Mouse (Mus musculus) lung, postnatal 36 days (tissue): Measurements from ENCODE around the gene Mrtfb.
"Not testable (repeated sequence)": the region's sequence is repeated elsewhere in the genome, so short reads cannot be mapped to it uniquely, and the experiment has no call there.

Source experiments
- DNase-seq: peaks from one replicate; pipeline ENCODE4 v3.0.0; 2022; ENCODE audit warnings: mixed read lengths

Mrtfb gene

DNA sequence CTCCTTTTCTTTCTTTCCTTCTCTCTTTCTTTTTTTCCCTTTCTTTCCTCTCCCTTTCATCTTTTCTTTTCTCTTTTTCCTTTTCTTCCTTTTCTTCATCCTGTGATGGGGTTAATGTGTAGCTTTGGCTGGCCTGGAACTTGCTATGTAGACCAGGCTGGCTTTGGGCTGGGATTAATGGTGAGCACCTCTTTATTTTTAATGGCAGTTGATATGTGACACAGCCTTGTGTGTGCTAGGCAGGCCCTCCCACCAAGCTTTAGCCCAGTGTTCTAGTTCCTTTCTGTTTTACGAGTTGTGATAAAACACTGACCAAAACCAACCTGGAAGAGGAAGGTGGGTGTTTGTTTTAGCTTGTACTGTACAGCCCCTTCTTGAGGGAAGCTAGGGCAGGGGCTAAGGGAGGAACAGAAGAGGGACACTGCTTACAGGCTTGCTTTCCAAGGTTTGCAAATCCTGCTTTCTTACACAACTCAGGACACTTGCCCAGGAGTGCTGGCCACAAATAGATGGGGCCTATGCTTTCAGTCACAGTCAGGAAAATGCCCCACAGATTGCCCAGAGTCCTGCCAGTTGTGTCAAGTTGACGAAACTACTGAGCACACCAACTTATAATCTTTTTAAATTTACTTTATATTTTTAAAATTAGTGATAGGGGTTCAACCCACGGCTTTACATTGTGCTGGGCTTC, 20.6 kb downstream of the Mrtfb start:
- no peak for DNase-seq

DNA sequence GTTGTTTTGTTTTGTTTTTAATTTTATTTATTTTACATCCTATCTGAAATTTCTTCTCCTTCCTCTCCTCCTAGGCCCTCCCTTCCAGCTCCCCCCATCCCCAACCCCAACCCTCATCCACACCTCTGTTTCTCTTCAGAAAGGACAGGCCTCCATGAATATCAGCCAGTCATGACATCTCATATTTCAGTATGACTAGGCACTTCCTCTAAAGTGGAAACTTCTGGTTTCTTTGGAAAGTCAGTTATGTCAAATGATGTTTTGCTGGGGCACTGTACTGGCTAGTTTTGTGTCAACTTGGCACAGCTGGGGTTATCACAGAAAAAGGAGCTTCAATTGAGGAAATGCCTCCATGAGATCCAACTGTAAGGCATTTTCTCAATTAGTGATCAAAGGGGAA, 30.1 kb downstream of the Mrtfb start:
- not testable (repeated sequence) for DNase-seq

DNA sequence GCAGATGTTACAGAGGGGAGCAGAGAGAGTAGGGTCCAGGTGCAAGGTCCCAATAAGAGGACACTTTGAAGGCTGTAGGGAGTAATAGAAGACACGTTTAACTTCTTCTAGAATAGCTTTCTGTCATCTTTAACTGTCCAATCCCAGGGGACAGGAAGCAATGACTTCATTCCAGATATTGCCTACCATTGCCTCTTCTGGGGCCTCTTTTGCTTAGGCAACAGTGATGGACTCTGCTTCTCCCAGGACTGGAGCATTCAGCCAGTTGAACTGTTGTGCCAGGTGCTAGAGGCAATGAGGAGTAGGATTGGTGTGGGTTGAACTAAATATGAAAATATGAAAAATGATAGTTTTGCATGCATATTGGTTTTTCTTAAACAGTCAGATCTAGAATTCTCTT, 41.6 kb downstream of the Mrtfb start:
- DNase-seq: no peak

DNA sequence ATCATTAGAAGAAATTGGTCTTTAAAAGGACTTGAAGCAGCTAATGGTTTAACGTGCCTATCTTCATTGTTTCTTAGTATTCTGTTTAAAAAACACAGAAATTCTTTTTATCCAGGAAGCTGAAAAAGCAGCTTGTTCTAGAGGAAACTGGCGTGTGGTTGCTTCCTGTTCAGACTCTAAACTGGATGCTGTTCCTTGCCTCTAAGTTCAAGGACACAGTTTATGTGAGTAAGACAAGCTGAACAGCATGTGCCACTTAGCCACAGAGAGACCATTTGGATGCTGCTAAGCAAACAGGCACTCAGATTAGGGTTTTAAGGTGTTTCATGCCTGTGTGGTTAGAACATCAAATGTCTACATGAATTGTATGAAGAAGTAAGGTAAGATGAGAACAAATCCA, 42.7 kb downstream of the Mrtfb start:
- peak; percentile 32 for DNase-seq

DNA sequence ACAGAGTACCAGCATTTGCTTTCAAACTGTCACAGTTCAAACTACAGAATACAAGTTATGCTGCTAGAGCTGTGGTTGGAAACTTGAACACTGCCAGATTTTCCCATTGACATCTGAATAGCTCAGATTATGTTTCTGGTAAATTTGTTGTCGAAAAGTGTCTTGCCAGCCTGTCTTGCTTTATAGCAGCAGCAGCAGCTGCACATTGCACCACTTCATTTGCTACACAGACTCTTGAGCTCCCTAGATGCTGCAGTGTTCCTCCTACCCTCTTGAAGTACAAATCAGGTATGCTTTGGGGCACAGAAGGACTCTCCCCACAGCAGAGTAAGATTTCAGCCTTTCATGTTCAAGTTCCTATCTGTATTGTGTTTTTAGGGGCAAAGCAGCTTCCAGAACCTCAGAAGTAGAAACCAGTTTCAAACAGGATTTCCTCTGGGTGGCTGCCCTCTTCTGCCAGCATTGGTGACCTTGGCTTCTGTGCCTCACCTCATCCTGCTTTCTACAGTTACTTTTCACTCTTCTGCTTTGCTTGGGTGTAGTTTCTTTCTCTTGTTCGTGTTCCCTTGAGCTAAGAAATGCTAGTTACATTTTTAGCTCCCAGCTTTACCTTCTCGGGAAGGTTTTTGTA, 49.9 kb downstream of the Mrtfb start:
- no peak for DNase-seq

DNA sequence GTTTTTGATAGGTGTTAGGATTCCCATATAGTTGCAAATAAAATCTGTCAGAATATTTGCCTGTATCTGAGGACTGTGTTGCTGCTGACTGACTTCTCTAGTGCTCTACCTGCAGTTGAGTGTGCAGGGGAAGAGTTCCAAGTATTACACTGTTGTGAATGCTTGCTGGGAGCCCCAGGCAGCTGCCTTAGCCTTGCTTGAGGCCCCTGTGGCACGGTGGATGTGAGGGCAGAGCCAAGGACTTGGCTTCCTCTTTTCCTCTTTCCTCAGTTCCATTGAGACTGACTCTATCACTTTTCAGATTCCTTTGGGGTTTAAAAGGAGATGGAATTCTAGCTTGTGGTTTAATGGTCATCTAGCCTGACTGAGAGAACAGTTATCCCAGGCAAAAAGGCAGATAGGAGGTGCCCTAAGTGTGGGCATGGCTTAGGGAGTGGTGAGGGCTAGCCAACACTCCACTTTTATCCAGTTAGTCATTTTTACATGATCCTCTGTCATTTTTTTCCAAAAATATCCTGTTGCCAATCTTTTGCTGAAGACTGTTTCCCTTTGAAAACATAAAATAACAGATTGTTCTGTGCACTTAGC, 53.9 kb downstream of the Mrtfb start:
- DNase-seq: no peak

DNA sequence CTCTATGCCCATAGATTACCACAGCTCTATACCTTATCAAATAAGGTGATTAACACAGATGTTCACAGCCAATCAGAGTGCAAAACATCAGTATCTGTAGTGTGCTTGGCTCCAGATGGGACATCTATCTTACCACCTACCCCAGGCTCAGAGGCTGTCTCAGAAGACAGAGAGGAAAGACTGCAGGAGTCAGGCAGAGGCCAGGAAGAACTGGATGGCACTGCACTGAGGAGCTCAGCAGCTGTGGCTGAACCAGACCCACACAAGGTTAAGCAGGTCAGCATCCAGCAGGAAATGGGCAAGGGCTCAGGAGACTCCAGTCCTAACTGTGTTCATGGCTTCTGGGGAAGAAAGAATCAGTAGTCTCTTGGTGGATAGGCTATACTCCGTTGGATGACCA, 55.1 kb downstream of the Mrtfb start:
- no peak for DNase-seq

DNA sequence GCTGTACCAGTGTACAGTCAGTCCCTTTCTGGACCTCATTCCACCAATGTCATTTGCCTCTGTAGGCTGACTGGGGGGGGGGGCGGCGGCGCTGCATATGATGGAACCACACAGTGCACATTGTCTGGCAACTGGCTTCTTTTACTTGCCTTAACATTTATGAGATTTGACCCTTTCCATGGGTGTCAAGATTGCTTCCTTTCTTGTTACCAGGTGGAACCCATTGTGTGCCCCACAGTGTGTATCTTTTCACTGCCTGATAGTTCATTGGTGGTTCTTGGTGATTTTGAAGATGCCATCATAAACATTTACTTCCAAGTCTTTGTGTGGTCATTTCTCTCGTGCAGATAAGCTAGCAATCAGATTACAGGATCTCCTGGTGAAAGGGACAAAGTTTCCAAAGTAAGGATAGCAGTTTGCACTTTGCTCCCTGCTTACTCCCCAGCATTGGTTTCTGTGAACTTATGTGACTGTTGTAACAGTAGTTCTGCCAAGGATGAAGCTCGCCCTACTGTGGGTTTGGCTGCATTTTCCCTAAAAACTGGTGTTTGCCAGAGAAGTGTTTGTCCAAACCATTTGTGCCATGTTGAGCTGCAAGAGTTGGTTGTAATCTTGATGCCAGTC, 56.9 kb downstream of the Mrtfb start:
- no peak for DNase-seq

DNA sequence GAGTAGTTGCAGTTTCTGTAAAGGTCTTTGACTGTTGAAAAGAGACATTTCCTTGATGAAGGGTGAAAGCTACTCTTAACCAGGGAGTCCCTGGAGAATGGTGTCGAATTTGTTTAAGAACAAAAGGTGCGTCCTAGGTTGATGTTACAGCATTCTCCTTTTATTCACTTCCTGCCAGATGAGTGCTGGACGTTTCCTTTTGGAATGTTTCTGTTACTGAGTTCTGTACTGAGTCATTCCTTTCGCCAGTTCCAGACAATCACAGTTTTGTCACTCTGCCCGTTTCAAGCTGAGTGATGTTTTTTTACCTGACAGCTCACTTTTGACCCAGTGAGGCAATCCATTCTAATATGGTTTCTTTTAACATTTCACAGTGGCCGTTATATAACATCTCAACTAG, 67.5 kb downstream of the Mrtfb start:
- DNase-seq: peak; percentile 50

DNA sequence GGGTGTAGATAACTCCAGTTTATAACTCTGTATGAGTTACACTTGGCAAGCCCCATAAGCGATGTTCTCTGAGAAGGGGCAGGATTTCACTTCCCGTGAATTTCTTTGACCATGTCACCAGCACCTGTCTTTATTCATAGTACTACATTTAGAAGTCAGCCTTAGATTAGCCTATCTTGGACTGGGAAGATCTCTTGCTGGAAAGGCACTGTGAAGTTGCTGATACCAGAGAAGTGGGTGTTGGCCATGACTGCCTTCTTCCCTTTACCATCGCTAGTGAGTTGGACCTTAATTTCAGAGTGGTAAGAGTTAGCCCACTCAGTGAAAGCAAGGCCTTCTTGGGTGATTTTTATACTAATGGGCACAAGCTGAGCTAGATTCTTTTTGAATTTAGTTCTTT, 70.3 kb downstream of the Mrtfb start:
- no peak for DNase-seq

DNA sequence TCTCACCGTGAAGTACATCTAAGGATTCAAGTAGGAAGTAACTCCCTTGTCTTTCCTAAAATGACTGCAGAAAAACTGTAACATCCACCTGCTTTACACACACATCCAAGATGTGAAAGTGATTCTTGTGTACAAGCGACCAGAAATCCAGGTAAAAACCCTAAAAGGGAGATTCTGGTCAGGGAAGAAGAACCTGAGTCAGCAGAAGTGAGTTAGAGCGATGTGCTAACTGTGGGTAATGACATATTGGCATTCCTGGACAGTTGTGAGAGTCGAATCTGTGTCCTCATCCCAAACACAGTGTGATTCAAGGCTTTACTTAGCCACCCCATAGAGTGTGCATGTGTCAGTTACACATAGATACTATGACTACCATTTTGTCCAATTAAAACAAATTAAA, 72.4 kb downstream of the Mrtfb start:
- no peak for DNase-seq

DNA sequence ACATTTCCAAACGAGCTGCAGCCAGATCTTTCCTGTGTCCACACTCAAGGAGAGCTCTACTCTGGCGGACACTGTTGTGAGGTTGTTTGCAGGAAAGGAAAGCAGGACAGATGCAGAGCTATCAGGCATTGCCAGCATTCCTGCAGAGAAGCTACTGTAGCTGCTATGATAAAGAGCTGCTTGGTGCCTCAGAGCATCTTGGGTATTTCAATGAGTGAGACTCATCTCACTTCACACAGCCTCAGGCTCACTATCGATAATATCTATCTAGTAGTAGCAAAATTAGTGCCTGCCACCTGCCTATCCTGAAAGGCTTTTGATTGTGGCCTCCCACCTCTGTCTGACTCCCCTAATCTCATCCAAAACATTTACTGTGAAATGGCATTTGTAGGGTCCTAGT, 73.4 kb downstream of the Mrtfb start:
- no peak for DNase-seq

DNA sequence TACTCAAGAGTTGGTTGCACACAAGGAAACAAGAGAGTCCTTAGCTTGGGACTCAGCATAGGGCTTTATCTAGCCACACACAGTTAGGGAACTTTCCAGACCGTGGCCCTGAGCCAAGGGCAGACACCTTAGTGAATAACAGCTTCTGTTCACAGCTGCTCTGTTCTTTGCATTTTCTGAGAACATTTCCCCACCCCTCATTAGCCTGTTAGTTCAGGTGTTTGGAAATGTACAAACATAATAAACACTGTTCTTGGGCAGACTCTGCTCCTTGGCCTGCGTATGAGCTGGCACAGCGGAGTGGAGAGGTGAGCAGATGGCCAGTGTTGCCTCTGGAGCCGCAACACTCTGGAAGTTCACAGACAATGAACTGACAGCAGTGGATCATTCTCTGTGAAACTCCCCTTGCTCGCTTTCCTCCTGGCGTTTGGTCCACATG, 74.0 kb downstream of the Mrtfb start:
- DNase-seq: peak; percentile 74

DNA sequence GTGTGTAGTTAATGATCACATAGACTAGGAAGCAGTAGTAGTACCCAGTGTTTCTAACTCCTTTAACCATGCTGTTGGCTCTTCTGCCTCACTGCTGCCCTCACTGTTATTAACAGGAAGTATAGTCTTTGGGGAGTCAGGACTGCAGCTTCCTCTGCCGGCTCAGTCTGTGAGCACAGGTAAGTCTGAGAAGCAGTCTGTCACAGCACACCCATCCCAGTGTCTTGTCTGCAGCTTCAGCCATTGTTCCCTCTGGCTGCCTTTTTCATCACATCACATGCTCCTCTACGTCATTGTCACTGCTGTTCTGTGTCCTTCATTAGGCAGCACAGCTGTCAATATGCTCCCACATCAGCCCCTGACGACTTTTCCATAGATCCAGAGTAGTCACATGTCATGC, 75.6 kb downstream of the Mrtfb start:
- DNase-seq: no peak

DNA sequence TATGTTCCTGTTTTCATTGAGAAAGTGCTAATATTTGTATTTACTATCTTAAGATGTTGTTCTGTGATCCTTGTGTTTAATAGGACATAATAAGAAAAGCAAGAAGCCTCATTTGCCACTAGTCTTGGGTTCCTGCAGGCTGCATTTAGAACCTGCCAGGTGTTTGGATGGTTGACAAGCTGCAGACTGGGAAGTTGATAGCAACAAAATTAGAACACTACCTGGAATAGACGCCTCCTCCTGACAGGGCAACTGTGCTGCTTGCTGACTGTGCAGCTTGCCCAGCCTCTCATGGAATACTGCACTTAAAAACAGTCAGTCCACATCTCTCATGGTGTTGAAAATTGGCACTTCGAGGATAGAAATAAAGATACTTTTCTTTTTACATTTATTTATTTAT, 76.3 kb downstream of the Mrtfb start:
- no peak for DNase-seq

DNA sequence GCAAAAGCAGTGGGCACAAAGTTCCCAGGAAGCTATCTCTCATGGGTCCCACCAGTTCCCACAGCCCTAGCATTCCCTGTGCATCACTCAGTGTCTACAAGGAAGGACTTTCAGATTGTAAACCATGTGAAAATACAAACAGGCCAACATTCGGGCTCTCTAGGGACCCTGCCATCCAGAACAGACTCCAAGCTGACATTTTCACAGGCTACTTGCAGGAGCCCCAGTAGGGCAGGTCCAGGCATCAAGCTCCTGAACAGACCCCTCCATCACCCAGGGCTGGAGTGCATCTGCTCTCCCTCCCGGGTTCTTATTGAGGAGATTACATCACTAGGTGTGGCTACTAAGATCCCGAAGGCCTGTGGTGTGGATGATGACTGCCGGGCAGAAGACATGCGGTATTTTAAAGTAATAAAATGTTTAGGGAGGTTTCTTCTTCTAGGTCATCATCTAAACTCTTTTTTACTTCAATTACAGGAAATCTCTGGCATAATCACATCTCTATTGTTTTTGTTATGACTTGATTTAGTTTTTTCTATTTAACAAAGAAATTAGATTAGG, 77.6 kb downstream of the Mrtfb start:
- no peak for DNase-seq

DNA sequence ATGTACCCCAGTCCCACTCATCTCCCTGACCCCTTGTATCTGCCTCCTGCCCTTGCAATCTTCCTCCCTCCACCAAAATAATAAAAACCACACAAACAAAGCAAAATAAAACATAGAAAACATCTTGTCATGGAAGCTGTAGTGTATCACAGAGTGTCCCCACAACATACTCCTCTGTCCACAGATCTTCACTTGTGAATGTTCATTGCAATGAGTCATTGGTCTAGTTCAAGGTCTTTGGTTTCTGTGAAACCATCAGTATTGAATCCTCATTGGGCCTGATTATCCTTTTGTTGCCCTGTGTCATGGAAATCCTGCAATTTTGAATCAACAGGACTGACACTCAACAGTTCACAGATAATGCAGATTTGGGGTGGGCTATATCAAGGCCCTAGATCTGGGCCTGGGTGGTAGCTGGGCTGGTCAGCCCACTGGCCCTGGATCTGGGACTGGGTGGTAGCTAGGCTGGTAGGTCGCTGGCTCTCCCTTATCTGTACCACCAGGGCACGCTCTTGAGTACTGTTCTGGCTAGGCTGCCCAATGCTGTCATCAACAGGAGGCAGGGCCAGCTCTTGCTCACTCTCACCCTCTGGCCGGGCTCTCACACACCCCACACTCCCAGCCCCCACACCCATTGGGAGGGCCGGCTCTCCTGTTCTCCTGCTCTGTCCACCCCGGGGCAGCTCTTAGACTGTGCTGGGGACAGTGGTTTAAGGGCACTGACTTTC, 80.4 kb downstream of the Mrtfb start:
- DNase-seq: peak; percentile 53

DNA sequence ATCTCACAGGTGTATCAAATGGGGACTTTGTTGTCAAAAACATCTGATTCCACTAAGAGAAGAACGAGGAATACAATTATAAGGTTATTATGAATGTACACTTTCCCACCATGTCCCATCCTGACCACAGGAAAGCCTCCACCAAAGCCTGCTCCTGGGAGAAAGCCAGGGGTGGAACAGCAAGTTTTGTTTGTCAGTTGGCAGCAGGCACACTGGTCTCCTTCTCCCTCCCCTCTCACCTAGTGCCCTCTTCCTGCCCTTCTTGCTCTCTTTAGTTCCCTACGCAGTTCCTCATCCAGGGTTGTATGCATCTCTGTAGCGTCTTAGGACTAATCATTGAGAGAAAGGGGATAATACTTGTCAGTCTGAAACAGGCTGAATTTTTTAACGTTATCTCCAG, 81.8 kb downstream of the Mrtfb start:
- peak; percentile 85 for DNase-seq

DNA sequence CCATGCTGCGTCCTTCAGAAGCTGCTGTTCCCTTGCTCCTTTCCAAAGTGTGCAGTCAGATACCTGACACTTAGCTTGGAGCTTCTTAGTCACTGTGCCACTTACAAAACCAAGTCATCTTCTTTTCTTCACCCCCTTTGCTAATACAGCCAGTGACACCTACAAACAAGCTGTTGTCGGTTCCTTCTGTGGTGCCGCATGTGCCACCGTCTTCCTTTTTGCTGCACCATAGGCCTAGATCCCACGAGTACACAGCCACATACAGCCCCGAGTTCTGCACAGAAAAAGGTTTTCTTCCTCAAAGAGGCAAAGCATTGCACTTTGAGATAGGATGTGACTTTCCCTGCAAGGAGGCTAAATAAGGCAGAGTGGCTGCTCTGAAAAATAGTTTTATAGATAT, 83.2 kb downstream of the Mrtfb start:
- DNase-seq: no peak

DNA sequence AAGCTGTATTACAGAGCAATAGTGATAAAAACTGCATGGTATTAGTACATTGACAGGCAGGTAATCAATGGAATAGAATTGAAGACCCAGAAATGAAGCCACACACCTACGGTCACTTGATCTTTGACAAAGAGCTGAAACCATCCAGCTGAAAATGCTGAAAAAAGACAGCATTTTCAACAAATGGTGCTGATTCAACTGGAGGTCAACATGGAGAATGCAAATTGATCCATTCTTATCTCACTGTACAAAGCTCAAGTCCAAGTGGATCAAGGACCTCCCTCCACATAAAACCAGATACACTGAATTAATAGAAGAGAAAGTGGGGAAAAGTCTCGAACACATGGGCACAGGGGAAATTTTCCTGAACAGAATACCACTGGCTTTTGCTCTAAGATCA, 89.5 kb downstream of the Mrtfb start:
- DNase-seq: not testable (repeated sequence)

DNA sequence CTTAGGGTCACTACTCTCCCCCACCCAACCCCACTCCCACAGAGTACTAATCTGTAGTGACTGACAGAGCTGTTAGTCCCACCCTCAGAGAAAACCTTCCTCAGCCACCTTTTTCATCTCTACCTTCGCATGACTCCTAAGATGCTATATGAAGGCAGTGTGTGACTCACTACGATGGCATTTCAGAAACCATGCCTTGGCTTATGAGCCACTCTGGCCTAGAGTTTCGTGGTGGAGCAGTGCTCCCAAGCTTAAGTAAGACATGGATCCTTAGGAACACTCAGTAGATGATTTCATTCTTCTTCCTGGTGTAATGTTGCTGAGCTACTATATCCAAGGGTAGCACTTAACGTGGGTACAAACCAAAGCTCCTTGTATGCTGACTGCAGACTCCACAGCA, 94.4 kb downstream of the Mrtfb start:
- DNase-seq: no peak

DNA sequence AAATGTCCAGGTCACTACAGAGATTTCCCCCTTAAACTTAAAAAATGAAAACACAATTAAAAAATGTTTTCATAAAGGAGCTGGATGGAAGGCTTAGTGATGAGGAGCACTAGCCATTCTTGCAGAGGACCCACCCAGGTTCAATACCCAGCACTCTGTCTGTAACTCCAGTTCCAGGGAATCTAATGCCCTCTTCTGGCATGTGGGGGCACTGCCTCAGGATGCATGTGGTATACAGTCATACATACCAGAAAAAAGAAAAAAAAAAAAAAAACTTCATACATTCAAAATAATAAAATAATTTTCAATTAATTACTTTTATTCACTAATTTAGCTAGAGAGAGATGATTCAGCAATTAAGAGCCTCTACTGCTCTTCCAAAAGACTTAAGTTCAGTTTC, 95.0 kb downstream of the Mrtfb start:
- peak; percentile 71 for DNase-seq

DNA sequence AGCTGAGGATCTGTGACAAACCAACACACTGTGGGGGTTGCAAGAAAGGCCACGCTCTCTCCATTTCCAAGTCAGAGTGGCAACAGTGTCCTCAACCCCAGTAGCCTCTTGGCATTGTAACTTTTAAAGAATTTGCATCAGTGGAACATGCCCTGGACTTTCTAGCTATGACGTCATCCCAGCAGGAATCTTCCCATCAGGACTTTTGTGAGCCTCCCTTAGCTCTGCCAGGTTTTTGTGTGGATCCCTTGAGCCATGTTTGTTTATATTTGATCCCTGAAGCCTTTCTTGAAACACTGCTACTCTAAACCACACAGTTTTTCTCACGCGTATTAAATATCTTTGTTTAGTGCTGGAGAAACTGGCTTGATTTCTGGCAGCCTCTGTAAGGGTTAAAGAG, 97.6 kb downstream of the Mrtfb start:
- DNase-seq: no peak
